ENCODE assay signal across 28 mouse cellular contexts in the genomic region with DNA sequence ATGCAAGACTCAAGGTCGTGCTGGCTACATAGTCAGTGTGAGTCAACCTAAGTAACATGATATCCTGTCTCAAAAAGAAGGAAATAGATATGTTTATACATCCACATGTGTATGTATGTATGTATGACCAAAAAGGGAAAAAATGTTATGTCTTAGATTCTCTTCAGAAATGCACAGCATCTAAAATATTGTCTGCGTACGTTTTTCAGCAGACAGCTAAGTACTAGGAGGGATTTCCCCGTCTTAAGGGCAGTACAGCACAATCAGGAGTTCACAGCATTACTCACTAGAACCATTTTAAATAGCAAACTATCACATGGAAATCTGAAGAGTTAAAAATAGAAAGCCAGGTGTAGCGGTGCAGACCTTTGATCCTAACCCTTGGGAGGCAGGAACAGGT. TPM values are rescaled to one million over a fixed set of nuclear protein-coding genes. Genes with fewer than 3 reads are reported as not detected.
DNase-seq lines count a peak whose midpoint lies in the region; ATAC-seq and TF ChIP-seq lines count a peak whose summit lies in the region.
"Had no signal": no experiment of that assay in that cellular context is flagged by ENCODE, and none has a peak within 500 bp of the region (broad histone marks: within the 10 kb centered on the region; RNA-seq: fewer than 3 reads in every experiment).

No protein-coding gene starts in this region.

- no peak overlapping the region for H3K4me2 ChIP-seq in liver, embryonic 12.5 days
- H3K4me2 ChIP-seq in liver, postnatal 0 days (ENCODE audit: low read depth, low read length) = no peak overlapping the region
- H3K4me2 ChIP-seq: forebrain, embryonic 15.5 days; liver, embryonic 11.5 days; lung, embryonic 15.5 days had no signal

- intact Hi-C loops in gastrocnemius, adult 2 months (cut with DNase I) = loop anchor here (5.0 kb wide), 1 partner anchor 40 kb away; the partner anchor contains the start of gene Epb41
- intact Hi-C loops in gastrocnemius, postnatal 36 days (cut with DNase I) = loop anchor here (5.0 kb wide), 1 partner anchor 40 kb away; the partner anchor contains the start of gene Epb41

- no peak for DNase-seq in gastrocnemius, adult 2 months
- no peak for DNase-seq in gastrocnemius, postnatal 36 days
- DNase-seq in liver, postnatal 0 days = no peak
- DNase-seq in CD4-positive, CD25-positive, alpha-beta regulatory T cell, adult 2 months (ENCODE audit: low read depth, low spot score) = peak; percentile 67
- DNase-seq in induced T-regulatory cell, adult 2 months (ENCODE audit: low read depth) = peak; percentile 71
- DNase-seq in right cerebral cortex, adult 18-20 months = no peak
- no peak for DNase-seq in embryo, embryonic 9.5 days (ENCODE audit: extremely low spot score)
- DNase-seq: adrenal gland, postnatal 10 days; cerebellum, adult 2 months; cerebellum, postnatal 36 days; embryo, embryonic 11 days; gastrocnemius, postnatal 10 days; heart, adult 18-20 months; kidney, adult 2 months; lung, postnatal 36 days; right cerebral cortex, postnatal 25 days; spleen, adult 18-20 months had no signal

- peaks cover 55% of the 10 kb centered on the region for H3K36me3 ChIP-seq in liver, embryonic 12.5 days
- peaks cover 23% of the 10 kb centered on the region for H3K36me3 ChIP-seq in liver, postnatal 0 days (replicated peaks; ENCODE audit: insufficient read depth, low read length)
- H3K36me3 ChIP-seq: forebrain, embryonic 15.5 days; lung, embryonic 15.5 days had no signal

- no peak overlapping the region for H3K4me3 ChIP-seq in gastrocnemius, adult 2 months
- no peak overlapping the region for H3K4me3 ChIP-seq in liver, embryonic 12.5 days
- no peak overlapping the region for H3K4me3 ChIP-seq in liver, postnatal 0 days (ENCODE audit: low read depth, low read length)
- H3K4me3 ChIP-seq: forebrain, embryonic 15.5 days; lung, embryonic 15.5 days; midbrain, embryonic 10.5 days had no signal

- peak overlapping the region; percentile 78; the same call in 1 of the 2 replicates for H3K27ac ChIP-seq in gastrocnemius, adult 2 months
- 0 out of 2 replicates have a peak overlapping the region, but pooled peaks have one; percentile 22 for H3K27ac ChIP-seq in liver, embryonic 12.5 days
- H3K27ac ChIP-seq in liver, postnatal 0 days (ENCODE audit: low read depth) = no peak overlapping the region
- H3K27ac ChIP-seq: forebrain, embryonic 15.5 days; kidney, postnatal 0 days; lung, embryonic 15.5 days; midbrain, embryonic 10.5 days had no signal

- no peak for ATAC-seq in liver, embryonic 12.5 days
- ATAC-seq in liver, postnatal 0 days = no peak
- ATAC-seq: forebrain, embryonic 15.5 days; hindbrain, embryonic 16.5 days had no signal

- no peaks in the 10 kb centered on the region for H3K9me3 ChIP-seq in liver, embryonic 12.5 days (replicated peaks)
- H3K9me3 ChIP-seq in liver, postnatal 0 days (ENCODE audit: low read length) = no peaks in the 10 kb centered on the region
- H3K9me3 ChIP-seq: forebrain, embryonic 15.5 days; lung, embryonic 15.5 days; midbrain, embryonic 10.5 days had no signal

- no peak overlapping the region for H3K9ac ChIP-seq in liver, embryonic 12.5 days
- H3K9ac ChIP-seq in liver, postnatal 0 days (replicated peaks) = no peak overlapping the region
- H3K9ac ChIP-seq: forebrain, embryonic 15.5 days; lung, embryonic 15.5 days had no signal

- H3K4me1 ChIP-seq in liver, embryonic 12.5 days = peaks cover 92% of the 10 kb centered on the region
- H3K4me1 ChIP-seq in liver, postnatal 0 days (ENCODE audit: insufficient read depth) = peaks cover 26% of the 10 kb centered on the region

- WGBS in liver, embryonic 12.5 days (ENCODE audit: insufficient replicate concordance) = 70% methylated on average over 5 of the region's 5 CpGs
- WGBS in liver, postnatal 0 days (ENCODE audit: insufficient replicate concordance) = 80% methylated on average over 5 of the region's 5 CpGs

- H3K27me3 ChIP-seq in liver, embryonic 12.5 days (replicated peaks) = no peaks in the 10 kb centered on the region
- H3K27me3 ChIP-seq in liver, postnatal 0 days (ENCODE audit: insufficient read depth, low read length) = no peaks in the 10 kb centered on the region
- H3K27me3 ChIP-seq: lung, embryonic 15.5 days had no signal

- TF ChIP-seq CTCF in gastrocnemius, adult 2 months (IDR thresholded peaks at IDR 0.05) = no peak
- no peak for TF ChIP-seq CTCF in liver, postnatal 0 days (IDR thresholded peaks at IDR 0.05; ENCODE audit: low read depth)

- TF ChIP-seq EP300 in liver, postnatal 0 days (IDR thresholded peaks at IDR 0.05; ENCODE audit: low read depth) = no peak

RNA-seq across cellular contexts. Expression of gene Gm10300, which starts 37.4 kb away (rescaled TPM):
- total RNA-seq in gastrocnemius, adult 2 months (2021) = under 1 TPM in 1 of 2 experiments, not detected in 1; 0.08 TPM
- not detected for total RNA-seq in gastrocnemius, postnatal 36 days (2021)
- polyA plus RNA-seq in liver, embryonic 12.5 days (2016; fragmentation: Nextera tagmentation; extraction: Ambion mirVana) = 0.42 and 0.45 TPM in 2 replicates
- polyA plus RNA-seq in liver, postnatal 0 days (2015; fragmentation: Nextera tagmentation; extraction: Ambion mirVana) = 0.18 and 0.28 TPM in 2 replicates
- total RNA-seq: layer of hippocampus, adult 18-20 months; layer of hippocampus, postnatal 14 days had no signal
- polyA plus RNA-seq: forebrain, embryonic 15.5 days; hindbrain, embryonic 16.5 days; limb, embryonic 11.5 days; midbrain, embryonic 10.5 days; neural tube, embryonic 11.5 days had no signal

RNA-seq across cellular contexts. Expression of gene Epb41, which starts 38.0 kb away (rescaled TPM):
- 100 to 1,000 TPM; 102 to 113 TPM for total RNA-seq in gastrocnemius, adult 2 months (2021)
- 10 to 100 TPM; 92.0 to 92.7 TPM for total RNA-seq in gastrocnemius, postnatal 36 days (2021)
- 177 and 187 TPM in 2 replicates for polyA plus RNA-seq in liver, embryonic 12.5 days (2016; fragmentation: Nextera tagmentation; extraction: Ambion mirVana)
- polyA plus RNA-seq in liver, postnatal 0 days (2015; fragmentation: Nextera tagmentation; extraction: Ambion mirVana) = 65.7 and 75.1 TPM in 2 replicates

Comparison
In these comparisons a context has a peak if more than half of its experiments do, and no peak if none do; other contexts are left out.
1. DNase-seq: peak in CD4-positive, CD25-positive, alpha-beta regulatory T cell, adult 2 months (single experiment) and induced T-regulatory cell, adult 2 months (single experiment); none in gastrocnemius, adult 2 months (single experiment), gastrocnemius, postnatal 36 days (0 of 2), liver, postnatal 0 days (single experiment), right cerebral cortex, adult 18-20 months (single experiment) and embryo, embryonic 9.5 days (single experiment).